Mouse (Mus musculus): ENCODE results near the gene Slc6a9.

DNA sequence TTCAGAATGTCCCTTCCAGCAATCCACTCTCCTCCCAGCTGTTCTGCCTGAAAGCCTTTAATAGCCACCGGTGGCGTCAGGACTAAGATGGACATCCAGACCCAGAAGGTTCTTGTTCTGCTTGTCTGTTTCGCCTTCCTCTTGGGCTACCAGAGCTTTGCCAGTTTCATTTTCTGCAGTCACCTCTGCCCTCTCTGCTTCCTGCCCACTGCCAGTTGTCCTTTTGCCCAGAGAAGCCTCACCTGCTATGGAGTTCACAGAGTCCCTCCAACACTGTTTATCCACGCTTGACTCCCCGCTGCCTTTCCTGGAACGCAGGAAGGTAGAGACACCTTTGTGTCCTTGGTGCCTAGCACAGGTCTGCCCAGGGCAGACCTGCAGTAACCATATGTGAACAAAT is 5.1 kb downstream of the Slc6a9 start:
- no peak for TF ChIP-seq POLR2A (IDR thresholded peaks at IDR 0.05; ENCODE audit: insufficient read depth, low read depth, low read length)
- TF ChIP-seq CTCF (IDR thresholded peaks at IDR 0.05; ENCODE audit: insufficient read depth, low read depth, low read length) = no peak

All from olfactory bulb, adult 2 months (tissue).